Mouse (Mus musculus) kidney, adult 2 months (tissue): Measurements from ENCODE around the gene Frmd4a. TPM values are rescaled to one million over a fixed set of nuclear protein-coding genes. Genes with fewer than 3 reads are reported as not detected.

Experiments used
- DNase-seq: peaks from one replicate; pipeline ENCODE4 v3.0.0; 2021
- H3K27ac ChIP-seq: fragments of 200-500 bp; 2 replicates; pipeline ENCODE4 v1.5.1; 2012; ENCODE audit warnings: low read depth, low read length, control low read depth, inconsistent platforms; ENCODE audit not compliant: insufficient read depth
- H3K27me3 ChIP-seq: fragments of 200-500 bp; replicated peaks from 2 replicates; pipeline ENCODE4 v1.6.1; 2012; ENCODE audit warnings: mild to moderate bottlenecking, moderate library complexity, low read length, inconsistent platforms; ENCODE audit not compliant: control insufficient read depth, insufficient read depth
- H3K36me3 ChIP-seq: fragments of 200-500 bp; 2 replicates; pipeline ENCODE4 v1.6.1; 2012; ENCODE audit warnings: mild to moderate bottlenecking, moderate library complexity, low read length, inconsistent platforms; ENCODE audit not compliant: control insufficient read depth, insufficient read depth
- H3K4me1 ChIP-seq: fragments of 200-500 bp; 2 replicates; pipeline ENCODE4 v1.6.1; 2011; ENCODE audit warnings: low read length; ENCODE audit not compliant: control insufficient read depth, insufficient read depth
- H3K4me3 ChIP-seq: fragments of 200-500 bp; 2 replicates; pipeline ENCODE4 v1.5.1; 2011; ENCODE audit warnings: mild to moderate bottlenecking, low read depth, low read length, control low read depth; ENCODE audit not compliant: insufficient read depth
- CTCF ChIP-seq: fragments of 200-500 bp; conservative IDR thresholded peaks from 2 replicates; pipeline ENCODE4 v1.5.1; 2011; ENCODE audit warnings: low read depth, mild to moderate bottlenecking, control low read depth, low read length, moderate library complexity, mixed read lengths; ENCODE audit not compliant: insufficient read depth, insufficient read length
- POLR2A ChIP-seq: fragments of 200-500 bp; IDR thresholded peaks from one replicate; pipeline ENCODE4 v1.6.1; 2011; ENCODE audit warnings: low read depth, low read length, control low read depth
- WGBS: fragments of 180-500 bp; shearing (Covaris S2); methylation state at CpG from one replicate; pipeline ENCODE4 v1.1.7; 2018; 5-methylcytosine and 5-hydroxymethylcytosine counted together
- polyA plus RNA-seq: library from polyadenylated mRNA; depleted of rRNA; stranded (reverse); fragments of >200 nt; gene quantifications from 2 replicates; pipeline ENCODE4 v1.2.3, GENCODE M21; 2012

Frmd4a gene
- polyA plus RNA-seq, 1 experiment = 5.8 TPM

GRCm38 (mm10) chr2:4510208-4511079 is 492.9 kb downstream of the Frmd4a start:
- 36% methylated on average over 11 of the region's 11 CpGs for WGBS
- TF ChIP-seq POLR2A (no peak), CTCF (no peak)

GRCm38 (mm10) chr2:4511080-4511386 is 493.5 kb downstream of the Frmd4a start:
- TF ChIP-seq POLR2A (no peak), CTCF (no peak)
- no peak for DNase-seq
- Histone ChIP-seq H3K27me3 (no peaks in the 10 kb centered on the region), H3K4me3 (no peak overlapping the region), H3K27ac (no peak overlapping the region), H3K36me3 (no peaks in the 10 kb centered on the region), H3K4me1 (peaks cover 9% of the 10 kb centered on the region)
- WGBS = 83% methylated on average over 2 of the region's 2 CpGs

More at GRCm38 (mm10) chr2:4510208-4511079, 492.9 kb downstream of the Frmd4a start:
- DNase-seq = peak; percentile 86
- Histone ChIP-seq H3K36me3 (no peaks in the 10 kb centered on the region), H3K27me3 (no peaks in the 10 kb centered on the region), H3K4me3 (no peak overlapping the region), H3K27ac (no peak overlapping the region), H3K4me1 (peaks cover 9% of the 10 kb centered on the region)

GRCm38 (mm10) chr2:4512607-4513006 is 495.1 kb downstream of the Frmd4a start:
- Histone ChIP-seq H3K27ac (no peak overlapping the region), H3K4me1 (peaks cover 9% of the 10 kb centered on the region), H3K36me3 (no peaks in the 10 kb centered on the region), H3K4me3 (no peak overlapping the region), H3K27me3 (no peaks in the 10 kb centered on the region)
- 40% methylated on average over 14 of the region's 14 CpGs for WGBS
- TF ChIP-seq CTCF = no peak
- no peak for TF ChIP-seq POLR2A
- DNase-seq = peak; percentile 19

- Histone ChIP-seq H3K36me3 (no peaks in the 10 kb centered on the region), H3K27ac (no peak overlapping the region), H3K27me3 (no peaks in the 10 kb centered on the region), H3K4me3 (no peak overlapping the region), H3K4me1 (no peaks in the 10 kb centered on the region; the same call in 1 of the 2 replicates)
- TF ChIP-seq POLR2A (no peak), CTCF (no peak)
- 76% methylated on average over 3 of the region's 3 CpGs for WGBS
- no peak for DNase-seq
Observed at GRCm38 (mm10) chr2:4515910-4516309, 498.4 kb downstream of the Frmd4a start.

- Histone ChIP-seq H3K27ac (no peak overlapping the region), H3K4me1 (no peaks in the 10 kb centered on the region; the same call in 1 of the 2 replicates), H3K4me3 (no peak overlapping the region), H3K27me3 (no peaks in the 10 kb centered on the region), H3K36me3 (no peaks in the 10 kb centered on the region)
- 48% methylated on average over 7 of the region's 7 CpGs for WGBS
- DNase-seq = peak; percentile 19
- TF ChIP-seq POLR2A = no peak
- no peak for TF ChIP-seq CTCF
Observed at GRCm38 (mm10) chr2:4516819-4517552, 499.5 kb downstream of the Frmd4a start.

- DNase-seq = peak; percentile 33
- Histone ChIP-seq H3K4me1 (no peaks in the 10 kb centered on the region; the same call in 1 of the 2 replicates), H3K27ac (no peak overlapping the region), H3K27me3 (no peaks in the 10 kb centered on the region), H3K4me3 (no peak overlapping the region), H3K36me3 (no peaks in the 10 kb centered on the region)
- WGBS = 36% methylated on average over 7 of the region's 7 CpGs
- TF ChIP-seq CTCF = no peak
- TF ChIP-seq POLR2A = no peak
Observed at GRCm38 (mm10) chr2:4517553-4518125, 500.1 kb downstream of the Frmd4a start.

- no peak overlapping the region for H3K27ac ChIP-seq
- H3K27me3 ChIP-seq = no peaks in the 10 kb centered on the region; the same call in 1 of the 2 replicates
- TF ChIP-seq CTCF = no peak
- TF ChIP-seq POLR2A = no peak
- H3K4me3 ChIP-seq = no peak overlapping the region
- H3K4me1 ChIP-seq = no peaks in the 10 kb centered on the region; the same call in 1 of the 2 replicates
- no peaks in the 10 kb centered on the region for H3K36me3 ChIP-seq
- DNase-seq = no peak
Observed at GRCm38 (mm10) chr2:4518549-4518948, 501.0 kb downstream of the Frmd4a start.
